Mouse (Mus musculus): ENCODE measurements around the gene Serpina3j. TPM values are rescaled to one million over a fixed set of nuclear protein-coding genes. Genes with fewer than 3 reads are reported as not detected.
"Not testable (repeated sequence)": the region's sequence is repeated elsewhere in the genome, so short reads cannot be mapped to it uniquely, and the experiment has no call there.

Gene Serpina3j
- polyA plus RNA-seq, 1 experiment from 2014 or later, result not detected

DNA sequence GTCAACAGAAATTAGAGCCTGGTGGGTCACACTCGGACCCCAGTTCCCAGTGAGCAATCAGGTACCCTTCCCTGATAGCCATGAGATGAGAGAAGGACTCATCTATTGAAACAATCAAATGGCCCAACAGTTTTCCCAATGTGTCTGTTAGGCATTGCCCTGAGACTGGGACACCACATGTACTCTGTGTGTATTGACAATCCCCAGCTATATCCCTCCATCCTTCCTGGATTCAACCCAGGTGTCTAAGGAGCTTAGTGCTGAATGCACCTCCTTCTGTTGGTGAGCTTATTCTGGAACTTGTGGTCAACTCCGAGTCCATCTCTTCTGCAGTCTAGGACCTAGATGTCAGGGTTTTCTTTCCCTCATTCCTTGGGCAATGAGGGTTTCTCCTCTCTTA lies 32.7 kb downstream of the Serpina3j start:
- no peaks in the 10 kb centered on the region for H3K27me3 ChIP-seq (ENCODE audit: control insufficient read depth, insufficient read depth, low read length)
- no peaks in the 10 kb centered on the region for H3K4me1 ChIP-seq (ENCODE audit: control insufficient read depth, insufficient read depth, low read length)
- DNase-seq (ENCODE audit: low spot score), result no peak
- no peak overlapping the region for H3K9ac ChIP-seq (ENCODE audit: low read length)
- no peak for ATAC-seq (ENCODE audit: insufficient number of reproducible peaks, low FRiP score, low TSS enrichment, low read depth)
- H3K4me3 ChIP-seq (ENCODE audit: low read depth, low read length), result no peak overlapping the region
- WGBS, result 86% methylated on average over 2 of the region's 2 CpGs
- H3K27ac ChIP-seq (replicated peaks; ENCODE audit: low read depth, low read length), result no peak overlapping the region
- H3K4me2 ChIP-seq (ENCODE audit: low read depth, severe bottlenecking), result no peak overlapping the region
- H3K36me3 ChIP-seq (ENCODE audit: control insufficient read depth, insufficient read depth, low read length), result no peaks in the 10 kb centered on the region
- no peaks in the 10 kb centered on the region for H3K9me3 ChIP-seq (ENCODE audit: control insufficient read depth, low read length)

DNA sequence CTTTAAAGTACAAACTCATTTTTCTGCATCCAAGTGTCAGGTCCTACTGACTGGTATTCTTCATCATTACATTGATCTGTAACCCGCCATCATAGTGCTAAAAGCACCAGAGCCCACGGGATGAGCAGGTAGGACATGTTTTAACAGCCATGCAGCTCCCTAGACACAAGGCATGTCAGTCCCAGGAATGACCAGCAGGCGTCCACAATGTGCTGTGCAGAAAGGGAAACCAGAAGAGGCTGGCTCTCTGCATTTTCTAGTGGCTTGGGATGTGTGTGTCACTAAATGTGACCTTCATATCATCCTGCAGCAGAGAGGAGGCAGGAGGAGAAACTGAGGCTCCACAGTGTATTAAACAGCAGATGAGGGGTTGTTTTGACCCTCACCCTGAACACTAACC lies 37.5 kb downstream of the Serpina3j start:
- not testable (repeated sequence) for H3K27ac ChIP-seq (replicated peaks; ENCODE audit: low read depth, low read length); H3K4me2 ChIP-seq (ENCODE audit: low read depth, severe bottlenecking); H3K9me3 ChIP-seq (ENCODE audit: control insufficient read depth, low read length); ATAC-seq (ENCODE audit: insufficient number of reproducible peaks, low FRiP score, low TSS enrichment, low read depth); H3K4me3 ChIP-seq (ENCODE audit: low read depth, low read length); H3K36me3 ChIP-seq (ENCODE audit: control insufficient read depth, insufficient read depth, low read length); H3K4me1 ChIP-seq (ENCODE audit: control insufficient read depth, insufficient read depth, low read length); H3K27me3 ChIP-seq (ENCODE audit: control insufficient read depth, insufficient read depth, low read length); H3K9ac ChIP-seq (ENCODE audit: low read length)
- peak; percentile 46 for DNase-seq (ENCODE audit: low spot score)
- WGBS, result 43% methylated on average over 3 of the region's 3 CpGs

DNA sequence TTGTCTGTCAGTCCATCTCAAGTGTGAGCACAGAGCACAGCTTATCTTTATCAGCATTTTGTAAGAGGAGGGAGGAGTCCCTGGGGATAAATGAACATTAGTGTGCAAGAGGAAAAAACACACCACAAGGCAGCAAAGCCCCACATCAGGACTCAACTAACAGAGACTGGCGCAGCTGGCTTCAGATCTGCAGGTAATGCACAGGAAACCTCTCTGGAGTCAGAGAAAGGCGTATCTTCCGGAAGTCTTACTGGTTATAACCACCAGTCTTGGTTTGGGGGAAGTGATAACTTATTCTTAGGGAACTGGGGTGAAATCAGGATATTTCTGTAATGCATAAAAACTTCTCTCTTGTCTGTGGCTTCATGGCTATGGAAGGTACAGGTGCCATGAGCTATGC lies 41.7 kb downstream of the Serpina3j start:
- H3K9ac ChIP-seq (ENCODE audit: low read length), result no peak overlapping the region
- ATAC-seq (ENCODE audit: insufficient number of reproducible peaks, low FRiP score, low TSS enrichment, low read depth) (no peak), DNase-seq (ENCODE audit: low spot score) (peak; percentile 12)
- H3K4me3 ChIP-seq (ENCODE audit: low read depth, low read length), result no peak overlapping the region
- no peak overlapping the region for H3K27ac ChIP-seq (replicated peaks; ENCODE audit: low read depth, low read length)
- H3K9me3 ChIP-seq (ENCODE audit: control insufficient read depth, low read length), result no peaks in the 10 kb centered on the region
- no peak overlapping the region for H3K4me2 ChIP-seq (ENCODE audit: low read depth, severe bottlenecking)
- H3K27me3 ChIP-seq (ENCODE audit: control insufficient read depth, insufficient read depth, low read length), result no peaks in the 10 kb centered on the region
- no peaks in the 10 kb centered on the region for H3K4me1 ChIP-seq (ENCODE audit: control insufficient read depth, insufficient read depth, low read length)
- H3K36me3 ChIP-seq (ENCODE audit: control insufficient read depth, insufficient read depth, low read length), result no peaks in the 10 kb centered on the region
- WGBS, result 85% methylated on average over 3 of the region's 3 CpGs

GRCm38 (mm10) chr12:104369986-104370385 lies 55.6 kb downstream of the Serpina3j start:
- Histone ChIP-seq H3K9me3 (ENCODE audit: control insufficient read depth, low read length) (no peaks in the 10 kb centered on the region), H3K4me3 (ENCODE audit: low read depth, low read length) (no peak overlapping the region), H3K4me2 (ENCODE audit: low read depth, severe bottlenecking) (no peak overlapping the region), H3K27ac (replicated peaks; ENCODE audit: low read depth, low read length) (no peak overlapping the region), H3K4me1 (ENCODE audit: control insufficient read depth, insufficient read depth, low read length) (no peaks in the 10 kb centered on the region), H3K9ac (ENCODE audit: low read length) (no peak overlapping the region), H3K27me3 (ENCODE audit: control insufficient read depth, insufficient read depth, low read length) (no peaks in the 10 kb centered on the region), H3K36me3 (ENCODE audit: control insufficient read depth, insufficient read depth, low read length) (no peaks in the 10 kb centered on the region)
- 86% methylated on average over 3 of the region's 3 CpGs for WGBS
- ATAC-seq (ENCODE audit: insufficient number of reproducible peaks, low FRiP score, low TSS enrichment, low read depth) (no peak), DNase-seq (ENCODE audit: low spot score) (peak; percentile 17)

Other genes with a start within 250 kb of the Serpina3j start
- gene Serpina5, start 213.4 kb upstream of the Serpina3j start, polyA plus RNA-seq (2014; fragmentation: Nextera tagmentation; extraction: Ambion mirVana), result not detected in 2 replicates
- not detected in 2 replicates for gene Serpina3a, start 201.8 kb upstream of the Serpina3j start, polyA plus RNA-seq (2014; fragmentation: Nextera tagmentation; extraction: Ambion mirVana)
- not detected in 2 replicates for gene Serpina3b, start 186.6 kb upstream of the Serpina3j start, polyA plus RNA-seq (2014; fragmentation: Nextera tagmentation; extraction: Ambion mirVana)
- not detected in 2 replicates for gene Serpina3c, start 160.7 kb upstream of the Serpina3j start, polyA plus RNA-seq (2014; fragmentation: Nextera tagmentation; extraction: Ambion mirVana)
- not detected in 2 replicates for gene Serpina3f, start 100.0 kb upstream of the Serpina3j start, polyA plus RNA-seq (2014; fragmentation: Nextera tagmentation; extraction: Ambion mirVana)
- gene Serpina3g, start 78.3 kb upstream of the Serpina3j start, polyA plus RNA-seq (2014; fragmentation: Nextera tagmentation; extraction: Ambion mirVana), result 0.33 and 0.35 TPM in 2 replicates
- gene Serpina3i, start 51.4 kb upstream of the Serpina3j start, polyA plus RNA-seq (2014; fragmentation: Nextera tagmentation; extraction: Ambion mirVana), result 0.18 TPM in 1 of 2 replicates, not detected in the other
- not detected in 2 replicates for gene Serpina3k, start 23.9 kb downstream of the Serpina3j start, polyA plus RNA-seq (2014; fragmentation: Nextera tagmentation; extraction: Ambion mirVana)
- gene Serpina3m, start 23.9 kb downstream of the Serpina3j start, polyA plus RNA-seq (2014; fragmentation: Nextera tagmentation; extraction: Ambion mirVana), result not detected in 2 replicates
- gene Serpina3n, start 92.2 kb downstream of the Serpina3j start, polyA plus RNA-seq (2014; fragmentation: Nextera tagmentation; extraction: Ambion mirVana), result not detected in 2 replicates
- 24.4 and 33.2 TPM in 2 replicates for gene Gsc, start 158.8 kb downstream of the Serpina3j start, polyA plus RNA-seq (2014; fragmentation: Nextera tagmentation; extraction: Ambion mirVana)